In the genomic region with DNA sequence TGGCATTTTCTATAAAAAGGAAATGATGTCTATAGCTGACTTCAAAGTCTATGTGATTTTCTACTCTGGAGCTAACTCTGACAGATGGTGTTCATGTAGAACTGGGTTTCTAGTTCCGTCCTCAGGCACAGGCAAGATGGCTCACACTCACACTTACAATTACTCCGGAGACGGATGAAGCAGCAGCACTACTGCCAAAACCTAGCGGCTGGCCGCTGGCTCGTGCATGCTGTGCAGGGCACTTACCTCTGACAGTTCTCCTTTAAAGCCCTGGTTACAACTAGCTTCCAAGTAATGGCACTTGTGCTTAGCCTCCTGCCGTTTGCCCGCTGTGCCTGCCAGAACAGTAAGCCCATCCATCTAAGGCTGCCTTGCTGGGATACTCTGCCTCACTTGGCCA, we compare ENCODE assay signal across 9 mouse cellular contexts. TPM values are rescaled to one million over a fixed set of nuclear protein-coding genes. Genes with fewer than 3 reads are reported as not detected.
DNase-seq lines count a peak whose midpoint lies in the region; ATAC-seq and TF ChIP-seq lines count a peak whose summit lies in the region.
"Had no signal": no experiment of that assay in that cellular context is flagged by ENCODE, and none has a peak within 500 bp of the region (broad histone marks: within the 10 kb centered on the region; RNA-seq: fewer than 3 reads in every experiment).

No protein-coding gene starts in this region.

- H3K27me3 ChIP-seq in heart, embryonic 15.5 days = no peaks in the 10 kb centered on the region
- no peaks in the 10 kb centered on the region for H3K27me3 ChIP-seq in liver, embryonic 12.5 days (replicated peaks)

- intact Hi-C loops in gastrocnemius, adult 2 months (cut with DNase I) = no loop called here
- intact Hi-C loops in left cerebral cortex, postnatal 14 days (cut with DNase I) = no loop called here

- H3K9ac ChIP-seq in heart, embryonic 15.5 days = no peak overlapping the region
- no peak overlapping the region for H3K9ac ChIP-seq in liver, embryonic 12.5 days

- TF ChIP-seq CTCF in gastrocnemius, adult 2 months (IDR thresholded peaks at IDR 0.05) = no peak

- no peaks in the 10 kb centered on the region for H3K9me3 ChIP-seq in heart, embryonic 15.5 days (replicated peaks)
- H3K9me3 ChIP-seq in liver, embryonic 12.5 days (replicated peaks) = no peaks in the 10 kb centered on the region
- H3K9me3 ChIP-seq: midbrain, embryonic 10.5 days had no signal

- no peak overlapping the region for H3K4me2 ChIP-seq in heart, embryonic 15.5 days
- H3K4me2 ChIP-seq in liver, embryonic 12.5 days = no peak overlapping the region

- peak; percentile 30 for DNase-seq in gastrocnemius, adult 2 months
- DNase-seq in gastrocnemius, postnatal 25 days = no peak
- DNase-seq in cerebellum, adult 8-10 months = peak; percentile 68
- DNase-seq in left cerebral cortex, postnatal 14 days (ENCODE audit: low spot score in 2 of 2) = peak; percentile 59 to 84
- no peak for DNase-seq in urinary bladder, postnatal 14 days (ENCODE audit: low spot score)
- DNase-seq in adrenal gland, postnatal 10 days = no peak

- peaks cover 13% of the 10 kb centered on the region; the same call in 1 of the 2 replicates for H3K36me3 ChIP-seq in heart, embryonic 15.5 days
- no peaks in the 10 kb centered on the region for H3K36me3 ChIP-seq in liver, embryonic 12.5 days

- peaks cover 10% of the 10 kb centered on the region for H3K4me1 ChIP-seq in heart, embryonic 15.5 days (replicated peaks)
- no peaks in the 10 kb centered on the region for H3K4me1 ChIP-seq in liver, embryonic 12.5 days
- H3K4me1 ChIP-seq: midbrain, embryonic 10.5 days had no signal

- 58% methylated on average over 8 of the region's 8 CpGs for WGBS in heart, embryonic 15.5 days
- WGBS in liver, embryonic 12.5 days (ENCODE audit: insufficient replicate concordance) = 82% methylated on average over 8 of the region's 8 CpGs

- no peak overlapping the region for H3K27ac ChIP-seq in gastrocnemius, adult 2 months
- 0 out of 2 replicates have a peak overlapping the region, but pooled peaks have one; percentile 57 for H3K27ac ChIP-seq in heart, embryonic 15.5 days
- no peak overlapping the region for H3K27ac ChIP-seq in liver, embryonic 12.5 days
- H3K27ac ChIP-seq: midbrain, embryonic 10.5 days had no signal

- H3K4me3 ChIP-seq in gastrocnemius, adult 2 months = no peak overlapping the region
- no peak overlapping the region for H3K4me3 ChIP-seq in heart, embryonic 15.5 days
- H3K4me3 ChIP-seq in liver, embryonic 12.5 days = no peak overlapping the region
- H3K4me3 ChIP-seq: midbrain, embryonic 10.5 days had no signal

- no peak for ATAC-seq in heart, embryonic 15.5 days (replicated peaks; ENCODE audit: insufficient number of reproducible peaks, insufficient read depth, low FRiP score, low read depth)
- ATAC-seq in liver, embryonic 12.5 days = no peak

RNA-seq across cellular contexts. Expression of a gene that starts 47.7 kb away (rescaled TPM):
- 1 to 10 TPM; 4.6 to 8.5 TPM for total RNA-seq in gastrocnemius, adult 2 months (2021)
- total RNA-seq in gastrocnemius, postnatal 25 days (2021) = 1 to 10 TPM; 2.6 to 7.1 TPM
- 30.7 and 39.3 TPM in 2 replicates for polyA plus RNA-seq in heart, embryonic 15.5 days (2015; fragmentation: Nextera tagmentation; extraction: Ambion mirVana)
- total RNA-seq in left cerebral cortex, postnatal 14 days (2021) = 10 to 100 TPM; 35.5 to 36.5 TPM
- 4.6 and 7.0 TPM in 2 replicates for polyA plus RNA-seq in liver, embryonic 12.5 days (2016; fragmentation: Nextera tagmentation; extraction: Ambion mirVana)
- total RNA-seq in adrenal gland, postnatal 10 days (2021) = 10 to 100 TPM; 19.0 to 20.4 TPM

Comparison
In these comparisons a context has a peak if more than half of its experiments do, and no peak if none do; other contexts are left out.
1. DNase-seq: peak in gastrocnemius, adult 2 months (single experiment), cerebellum, adult 8-10 months (single experiment) and left cerebral cortex, postnatal 14 days (2 of 2); none in gastrocnemius, postnatal 25 days (single experiment), urinary bladder, postnatal 14 days (single experiment) and adrenal gland, postnatal 10 days (single experiment).